Mouse (Mus musculus) CH12.LX (cell line): ENCODE results near the gene Ipo4. TPM values are rescaled to one million over a fixed set of nuclear protein-coding genes. Genes with fewer than 3 reads are reported as not detected.

Source experiments
- DNase-seq: peaks from one replicate; pipeline ENCODE4 v3.0.0-alpha.2; 2013; ENCODE audit errors: extremely low read depth
- H3K27ac ChIP-seq: 2 replicates; pipeline ENCODE4 v1.5.1; 2012; ENCODE audit warnings: low read depth, mild to moderate bottlenecking, control low read depth, moderate library complexity; ENCODE audit not compliant: insufficient read depth
- H3K27me3 ChIP-seq: replicated peaks from 2 replicates; pipeline ENCODE3; 2012; ENCODE audit warnings: inconsistent platforms
- H3K36me3 ChIP-seq, 2 experiments: replicated peaks in 1 of 2; 2 replicates each; pipeline versions ENCODE3 to v1.6.1; 2012; ENCODE audit warnings: inconsistent platforms in 1 of 2, low read length in 1 of 2, mild to moderate bottlenecking in 1 of 2, mixed read lengths in 1 of 2, moderate library complexity in 1 of 2; ENCODE audit not compliant: control insufficient read depth in 1 of 2, insufficient read depth in 1 of 2
- H3K4me1 ChIP-seq, 2 experiments: 2 replicates each; pipeline ENCODE4 v1.6.1; 2012; ENCODE audit warnings: inconsistent platforms in 1 of 2, moderate library complexity in 1 of 2; ENCODE audit not compliant: insufficient read depth in 2 of 2, control insufficient read depth in 1 of 2
- H3K4me2 ChIP-seq: 2 replicates; pipeline ENCODE4 v1.6.1; 2012; ENCODE audit warnings: low read depth, mild to moderate bottlenecking, control low read depth; ENCODE audit not compliant: poor library complexity, insufficient read depth, severe bottlenecking
- H3K4me3 ChIP-seq, 3 experiments: fragments of 150-350 bp in 1 of 3; sonication (generic) in 1 of 3; replicated peaks in 1 of 3; 2 replicates each; pipeline versions ENCODE3 to v1.5.1; 2011 to 2012; ENCODE audit warnings: low read depth in 2 of 3, low read length in 2 of 3, mild to moderate bottlenecking in 2 of 3, moderate library complexity in 2 of 3, control low read depth in 1 of 3, improper control_type of control experiment in 1 of 3, inconsistent platforms in 1 of 3, mixed read lengths in 1 of 3; ENCODE audit not compliant: poor library complexity in 1 of 3
- H3K79me2 ChIP-seq: replicated peaks from 2 replicates; pipeline ENCODE4 v1.6.1; 2012; ENCODE audit warnings: mild to moderate bottlenecking, moderate library complexity; ENCODE audit not compliant: control insufficient read depth, poor library complexity, insufficient read depth, severe bottlenecking; ENCODE audit errors: extremely low read depth
- H3K9ac ChIP-seq: 2 replicates; pipeline ENCODE4 v1.6.1; 2012; ENCODE audit warnings: low read depth, mild to moderate bottlenecking, control low read depth, moderate library complexity; ENCODE audit not compliant: insufficient read depth
- H3K9me3 ChIP-seq: replicated peaks from 2 replicates; pipeline ENCODE3; 2012; ENCODE audit warnings: low read length, inconsistent platforms, mixed read lengths
- BHLHE40 ChIP-seq: IDR thresholded peaks from 2 replicates; pipeline ENCODE4 v1.6.1; 2011; ENCODE audit warnings: mild to moderate bottlenecking, low read depth, low read length, improper control_type of control experiment
- CTCF ChIP-seq, 2 experiments: IDR thresholded peaks in 1 of 2; conservative IDR thresholded peaks in 1 of 2; 2 replicates each; pipeline ENCODE4 v1.5.1; 2011 to 2012; ENCODE audit warnings: low read depth in 2 of 2, low read length in 2 of 2, improper control_type of control experiment in 1 of 2, inconsistent platforms in 1 of 2, mild to moderate bottlenecking in 1 of 2, moderate library complexity in 1 of 2
- EP300 ChIP-seq: IDR thresholded peaks from 2 replicates; pipeline ENCODE4 v1.6.1; 2011; ENCODE audit warnings: low read length, improper control_type of control experiment
- ETS1 ChIP-seq: conservative IDR thresholded peaks from 2 replicates; pipeline ENCODE4 v1.6.1; 2012; ENCODE audit warnings: low read depth, mild to moderate bottlenecking, inconsistent platforms, low read length, improper control_type of control experiment, moderate library complexity
- IRF4 ChIP-seq: IDR thresholded peaks from 2 replicates; pipeline ENCODE4 v1.6.1; 2014; ENCODE audit warnings: low read depth, mild to moderate bottlenecking, inconsistent platforms, low read length, improper control_type of control experiment
- MAFK ChIP-seq: IDR thresholded peaks from 2 replicates; pipeline ENCODE4 v1.6.1; 2011; ENCODE audit warnings: low read length, improper control_type of control experiment; ENCODE audit not compliant: insufficient replicate concordance
- MAZ ChIP-seq: IDR thresholded peaks from 2 replicates; pipeline ENCODE4 v1.6.1; 2012; ENCODE audit warnings: low read depth, mild to moderate bottlenecking, inconsistent platforms, low read length, improper control_type of control experiment, moderate library complexity
- MEF2A ChIP-seq: IDR thresholded peaks from 2 replicates; pipeline ENCODE4 v1.6.1; 2014; ENCODE audit warnings: low read depth, mild to moderate bottlenecking, inconsistent platforms, low read length, improper control_type of control experiment, borderline replicate concordance
- MYC ChIP-seq: IDR thresholded peaks from 2 replicates; pipeline ENCODE4 v1.6.1; 2011; ENCODE audit warnings: low read depth, mild to moderate bottlenecking, improper control_type of control experiment, low read length
- PAX5 ChIP-seq: IDR thresholded peaks from 2 replicates; pipeline ENCODE4 v1.6.1; 2012; ENCODE audit warnings: low read length, inconsistent platforms, mixed read lengths
- POLR2A ChIP-seq: IDR thresholded peaks from 2 replicates; pipeline ENCODE4 v1.6.1; 2011; ENCODE audit warnings: low read depth, mild to moderate bottlenecking, improper control_type of control experiment, low read length
- POLR2AphosphoS2 ChIP-seq: IDR thresholded peaks from 2 replicates; pipeline ENCODE4 v1.6.1; 2011; ENCODE audit warnings: low read depth, low read length, improper control_type of control experiment
- RAD21 ChIP-seq: IDR thresholded peaks from 2 replicates; pipeline ENCODE4 v1.6.1; 2011; ENCODE audit warnings: low read depth, mild to moderate bottlenecking, low read length, improper control_type of control experiment, moderate library complexity
- RCOR1 ChIP-seq: conservative IDR thresholded peaks from 2 replicates; pipeline ENCODE4 v1.6.1; 2012; ENCODE audit warnings: low read depth, mild to moderate bottlenecking, inconsistent platforms, low read length, improper control_type of control experiment
- TBP ChIP-seq: conservative IDR thresholded peaks from 2 replicates; pipeline ENCODE4 v1.6.1; 2011; ENCODE audit warnings: low read depth, low read length, improper control_type of control experiment
- UBTF ChIP-seq: IDR thresholded peaks from 2 replicates; pipeline ENCODE4 v1.6.1; 2012; ENCODE audit warnings: low read depth, mild to moderate bottlenecking, inconsistent platforms, low read length, improper control_type of control experiment, moderate library complexity
- dilution Hi-C: fragments of 300-500 bp; cut with MboI; formaldehyde crosslinking; loops from 2 replicates; pipeline ENCODE4 v1.14.3; 2020; ENCODE audit warnings: low sequenced_read_pairs; ENCODE audit not compliant: extremely low pct_unique_long_range_greater_than_20kb, extremely low pct_ligation_motif_present
- in situ Hi-C: fragments of 300-500 bp; cut with MboI; formaldehyde crosslinking; loops from 3 replicates; pipeline ENCODE4 v1.14.3; 2019; ENCODE audit warnings: low sequenced_read_pairs, low pct_ligation_motif_present, low pct_unique_long_range_greater_than_20kb, mixed read lengths
- polyA plus RNA-seq: library from polyadenylated mRNA; unstranded; fragments of >175 nt; gene quantifications from 2 replicates; pipeline ENCODE4 v1.2.1, GENCODE M21; 2012; ENCODE audit warnings: low read depth; ENCODE audit not compliant: insufficient read length
- total RNA-seq, 2 experiments: library from RNA; depleted of rRNA; stranded (reverse); fragments of 300-350 nt in 1 of 2; fragments of >200 nt in 1 of 2; gene quantifications; 2 replicates each; pipeline ENCODE4 v1.2.3; 2012 to 2014

The Ipo4 gene
- total and polyA plus RNA-seq, 3 experiments = 47.5 to 175 (median 84.8) TPM

GRCm38 (mm10) chr14:55656935-55657334 is 21.2 kb upstream of the Ipo4 start:
- H3K9me3 ChIP-seq = no peaks in the 10 kb centered on the region
- H3K4me1 ChIP-seq = peaks cover 0 to 16% of the 10 kb centered on the region in 2 experiments; a peak in 2 of 4 replicates
- in situ Hi-C loops (no loop called here), dilution Hi-C loops (no loop called here)
- H3K4me2 ChIP-seq = no peak overlapping the region
- H3K4me3 ChIP-seq = no peak overlapping the region
- no peaks in the 10 kb centered on the region; the same call in none of the 2 replicates for H3K79me2 ChIP-seq
- peaks cover 7 to 32% of the 10 kb centered on the region in 2 experiments for H3K36me3 ChIP-seq
- H3K27ac ChIP-seq = no peak overlapping the region
- no peaks in the 10 kb centered on the region for H3K27me3 ChIP-seq
- DNase-seq = no peak
- no peak overlapping the region for H3K9ac ChIP-seq
- TF ChIP-seq IRF4 (peak; percentile 24; the same call in 1 of the 2 replicates), MEF2A (peak; percentile 51; the same call in 1 of the 2 replicates), RAD21 (no peak)

DNA sequence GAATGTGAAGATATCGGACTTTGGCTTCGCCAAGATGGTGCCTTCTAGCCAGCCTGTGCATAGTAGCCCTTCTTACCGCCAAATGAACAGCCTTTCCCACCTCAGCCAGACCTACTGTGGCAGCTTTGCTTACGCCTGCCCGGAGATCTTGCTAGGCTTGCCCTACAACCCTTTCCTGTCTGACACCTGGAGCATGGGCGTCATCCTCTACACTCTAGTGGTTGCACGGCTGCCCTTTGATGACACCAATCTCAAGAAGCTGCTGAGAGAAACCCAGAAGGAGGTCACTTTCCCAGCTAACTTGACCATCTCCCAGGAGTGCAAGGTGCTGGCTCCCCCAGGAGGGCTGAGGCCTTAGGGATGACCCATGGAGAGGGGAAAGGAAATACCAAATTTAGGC is 15.8 kb upstream of the Ipo4 start:
- DNase-seq = no peak
- H3K27ac ChIP-seq = no peak overlapping the region
- H3K36me3 ChIP-seq = peaks cover 0 to 13% of the 10 kb centered on the region in 2 experiments
- no peaks in the 10 kb centered on the region for H3K4me1 ChIP-seq
- in situ Hi-C loops (no loop called here), dilution Hi-C loops (no loop called here)
- no peak overlapping the region for H3K4me2 ChIP-seq
- TF ChIP-seq BHLHE40 = no peak
- TF ChIP-seq MYC = no peak
- TF ChIP-seq UBTF = no peak
- TF ChIP-seq TBP = no peak
- TF ChIP-seq ETS1 = no peak
- TF ChIP-seq MEF2A = no peak
- TF ChIP-seq POLR2A = no peak
- TF ChIP-seq POLR2AphosphoS2 = no peak
- no peak for TF ChIP-seq CTCF (conservative IDR thresholded peaks at IDR 0.05 in 1 of 2, IDR thresholded peaks at IDR 0.05 in 1 of 2; ENCODE audit: low read depth in 2 of 2, low read length in 2 of 2)
- TF ChIP-seq MAFK = no peak
- no peak for TF ChIP-seq EP300
- TF ChIP-seq MAZ = no peak
- TF ChIP-seq PAX5 = no peak
- TF ChIP-seq RCOR1 = no peak
- H3K27me3 ChIP-seq = no peaks in the 10 kb centered on the region
- H3K9me3 ChIP-seq = no peaks in the 10 kb centered on the region
- no peak overlapping the region for H3K9ac ChIP-seq
- no peak overlapping the region for H3K4me3 ChIP-seq
- H3K79me2 ChIP-seq = no peaks in the 10 kb centered on the region
